Mouse (Mus musculus): ENCODE measurements at regions not wholly inside any gene's neighbourhood (a gene's known extent, or its start where the extent isn't known, plus 50 kb on each side); places are given as distances from the start of the nearest gene placed in this dataset.
A peak's percentile ranks its signal among the peaks of the same experiment; 100 is the strongest.

- DNase-seq (ENCODE audit: low read depth, low spot score) = no peak
These were observed 498.1 kb downstream of the Slc22a22 start for GRCm38 (mm10) chr15:56979353-56979752.

- DNase-seq (ENCODE audit: low read depth, low spot score) = no peak
These were observed 501.7 kb downstream of the Slc22a22 start for GRCm38 (mm10) chr15:56975446-56976433.

- DNase-seq (ENCODE audit: low read depth, low spot score) = no peak
These were observed 507.3 kb downstream of the Slc22a22 start for GRCm38 (mm10) chr15:56970140-56970539.

DNA sequence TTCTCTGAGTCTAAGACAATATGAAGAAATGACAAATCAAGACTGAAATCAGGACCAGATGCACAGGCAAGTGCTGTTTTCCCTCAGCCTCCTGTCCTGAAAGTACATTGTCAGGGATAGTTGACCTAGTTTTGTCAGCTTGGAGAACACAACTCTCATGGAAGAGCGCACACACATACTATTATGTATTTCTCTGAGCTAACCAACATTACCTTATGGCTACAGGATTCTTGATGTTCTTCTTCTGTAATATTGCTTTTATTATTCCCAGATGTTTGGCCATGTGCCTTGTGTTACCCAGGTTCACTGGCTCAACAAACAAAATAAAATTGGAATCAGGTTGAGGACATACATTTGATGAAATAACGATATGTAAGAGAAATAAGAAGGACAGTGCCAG lies 521.1 kb downstream of the Slc22a22 start:
- no peak for DNase-seq (ENCODE audit: low read depth, low spot score)

DNA sequence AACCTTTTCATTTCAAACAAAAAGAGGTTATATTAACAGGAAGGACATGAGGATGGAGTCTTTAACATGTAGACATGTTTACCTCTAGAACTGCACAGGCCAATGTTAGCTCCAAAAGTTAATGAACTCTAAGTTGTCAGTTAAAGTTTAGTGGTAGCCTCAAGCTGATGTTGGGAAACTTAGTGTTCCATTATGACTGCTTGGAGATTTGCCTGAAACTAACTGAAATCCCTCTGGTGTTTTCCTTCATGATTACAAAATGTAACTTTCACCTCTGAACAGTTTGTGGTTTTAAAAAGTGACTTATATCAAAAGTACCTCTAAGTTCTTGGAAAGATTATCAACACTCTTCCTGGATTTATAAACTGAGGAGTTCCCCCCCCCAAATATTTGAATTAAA lies 525.2 kb downstream of the Slc22a22 start:
- no peak for DNase-seq (ENCODE audit: low read depth, low spot score)

- DNase-seq (ENCODE audit: low read depth, low spot score) = no peak
These were observed 526.6 kb downstream of the Slc22a22 start for GRCm38 (mm10) chr15:56950824-56951223.

- peak; percentile 10 for DNase-seq (ENCODE audit: low read depth, low spot score)
These were observed 536.5 kb downstream of the Slc22a22 start for GRCm38 (mm10) chr15:56940891-56941290.

- DNase-seq (ENCODE audit: low read depth, low spot score) = no peak
These were observed 580.9 kb downstream of the Slc22a22 start for GRCm38 (mm10) chr15:56896553-56896952.

- DNase-seq (ENCODE audit: low read depth, low spot score) = no peak
These were observed 595.9 kb downstream of the Slc22a22 start for GRCm38 (mm10) chr15:56881501-56881900.

DNA sequence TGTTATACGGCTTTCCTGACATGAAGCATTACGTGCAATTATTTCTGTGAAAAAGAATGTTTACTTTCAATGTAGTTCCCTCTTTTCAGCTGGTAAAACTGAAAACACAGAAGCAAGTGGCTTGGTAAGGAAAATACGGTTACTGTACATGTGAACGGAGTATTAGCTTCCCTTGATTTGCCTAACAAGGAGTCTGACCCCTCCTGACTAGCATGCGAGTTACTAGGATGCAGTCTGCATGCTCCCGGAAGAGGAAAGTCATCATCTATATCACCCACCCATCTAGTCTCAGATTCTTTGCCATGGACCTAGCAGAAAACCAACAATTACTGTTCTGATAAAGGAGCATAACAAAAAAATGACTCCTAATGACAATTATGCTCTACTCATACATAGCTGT lies 611.5 kb downstream of the Slc22a22 start:
- DNase-seq (ENCODE audit: low read depth, low spot score) = no peak

DNA sequence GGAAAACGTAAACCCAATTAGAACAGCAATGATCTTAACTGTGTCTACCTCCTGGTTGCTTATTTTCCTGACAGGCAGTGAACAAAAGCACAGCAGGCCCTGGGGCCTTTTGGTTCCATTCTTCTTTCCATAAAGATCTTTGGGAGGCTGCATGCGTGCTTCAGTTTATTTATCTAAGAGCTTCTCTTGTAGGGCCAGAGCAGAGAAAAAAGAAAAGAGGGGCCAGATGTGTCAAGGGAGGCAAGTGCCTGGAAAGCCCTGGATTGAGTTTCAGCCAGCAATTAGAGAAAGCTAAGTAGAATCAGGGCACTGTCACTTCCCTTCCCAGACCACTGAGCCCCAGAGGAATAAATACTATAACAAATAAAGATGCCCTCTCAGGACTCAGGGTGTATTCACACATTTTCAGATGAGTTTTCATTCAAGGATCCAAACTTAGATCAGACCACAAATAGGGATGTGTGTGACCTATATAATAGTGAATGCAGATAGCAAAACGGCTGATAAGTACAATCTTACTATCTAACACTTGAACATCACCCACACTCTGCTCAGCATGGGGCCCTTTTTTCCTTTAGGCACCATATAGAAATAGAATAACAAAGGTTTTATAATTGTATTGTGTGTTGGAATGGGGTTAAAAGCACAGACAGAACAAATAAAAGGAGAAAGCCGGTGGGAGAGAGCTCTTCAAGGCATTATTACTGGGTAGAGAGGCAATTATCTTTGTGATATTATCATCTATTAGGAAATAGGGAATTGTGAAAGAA lies 612.2 kb downstream of the Slc22a22 start:
- DNase-seq (ENCODE audit: low read depth, low spot score) = no peak

GRCm38 (mm10) chr15:56858627-56859334 lies 618.6 kb downstream of the Slc22a22 start:
- no peak for DNase-seq (ENCODE audit: low read depth, low spot score)

DNA sequence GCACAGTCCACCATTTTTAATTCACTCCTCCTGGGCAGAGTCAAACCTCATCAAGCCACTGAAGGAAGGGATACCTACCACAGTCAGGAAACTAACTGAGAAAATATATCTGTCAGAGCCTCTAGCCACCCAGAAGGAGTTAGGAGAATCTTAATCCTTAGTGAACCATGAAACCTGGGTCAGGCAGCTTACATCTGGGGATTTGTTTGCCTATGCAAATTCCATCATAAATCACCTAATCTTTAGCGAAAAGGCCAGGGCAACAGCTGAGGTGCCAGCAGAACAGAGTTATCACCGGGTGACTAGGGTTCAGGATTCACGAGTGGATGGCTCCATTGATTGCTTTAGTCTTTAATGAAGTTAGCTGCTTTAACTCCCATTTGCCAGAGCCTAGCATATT lies 619.3 kb downstream of the Slc22a22 start:
- no peak for DNase-seq (ENCODE audit: low read depth, low spot score)

DNA sequence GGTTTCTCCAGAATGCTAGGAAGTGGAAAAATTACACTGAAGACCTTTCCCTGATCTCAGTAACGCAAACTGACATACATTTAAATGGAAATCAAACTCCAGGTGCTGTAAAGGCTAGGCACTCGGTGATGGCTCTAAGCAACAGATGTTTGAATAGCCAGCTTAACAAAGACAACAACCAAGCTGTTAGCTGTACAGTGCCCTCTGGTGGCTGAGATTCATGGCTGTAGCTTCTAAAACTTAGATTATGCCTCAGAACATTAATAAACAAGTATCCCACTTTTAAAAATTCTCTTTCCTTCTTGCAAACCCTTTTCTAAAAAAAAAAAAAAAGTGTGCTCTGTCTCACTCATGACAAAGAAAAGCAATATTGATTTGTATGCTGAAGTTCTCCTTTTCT lies 621.4 kb downstream of the Slc22a22 start:
- peak; percentile 14 for DNase-seq (ENCODE audit: low read depth, low spot score)

- no peak for DNase-seq (ENCODE audit: low read depth, low spot score)
These were observed 624.3 kb downstream of the Slc22a22 start for GRCm38 (mm10) chr15:56853106-56853505.

- no peak for DNase-seq (ENCODE audit: low read depth, low spot score)
These were observed 629.8 kb downstream of the Slc22a22 start for GRCm38 (mm10) chr15:56847469-56848128.

DNA sequence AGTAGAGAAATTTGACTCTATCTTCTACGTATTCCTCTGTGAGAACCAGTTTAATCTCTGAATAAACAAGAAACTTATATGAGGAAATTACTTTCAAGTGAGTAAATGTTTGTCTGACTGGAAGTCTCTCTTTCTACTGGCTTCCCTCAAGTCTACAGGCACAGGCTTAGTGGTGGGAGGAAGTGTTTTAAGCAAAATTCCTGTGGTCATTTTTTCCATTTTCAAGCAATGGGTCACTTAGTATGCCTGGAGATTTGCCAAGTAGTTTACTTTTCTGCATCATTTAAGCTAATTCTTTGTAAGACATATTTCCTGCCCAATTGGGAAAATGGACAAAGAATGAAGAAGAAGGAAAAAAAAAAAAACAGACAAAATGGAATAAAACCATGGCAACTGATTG lies 632.9 kb downstream of the Slc22a22 start:
- DNase-seq (ENCODE audit: low read depth, low spot score) = no peak

GRCm38 (mm10) chr15:56841516-56841915 lies 635.9 kb downstream of the Slc22a22 start:
- DNase-seq (ENCODE audit: low read depth, low spot score) = no peak

DNA sequence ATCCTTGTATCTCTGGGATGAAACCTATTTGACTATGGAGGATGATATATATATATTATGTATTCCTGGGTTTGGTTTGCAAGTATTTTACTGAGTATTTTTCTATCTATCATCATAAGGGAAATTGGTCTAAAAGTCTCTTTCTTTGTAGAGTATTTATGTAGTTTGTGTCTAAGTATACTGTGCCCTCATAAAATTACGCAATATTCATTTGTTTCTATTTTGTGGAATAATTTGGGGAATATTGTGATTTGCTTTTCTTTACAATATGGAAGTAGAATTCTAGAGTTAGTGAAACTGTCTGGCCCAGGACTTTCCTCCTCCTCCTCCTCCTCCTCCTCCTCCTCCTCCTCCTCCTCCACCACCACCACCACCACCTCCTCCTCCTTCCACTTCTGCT lies 640.1 kb downstream of the Slc22a22 start:
- no peak for DNase-seq (ENCODE audit: low read depth, low spot score)

DNA sequence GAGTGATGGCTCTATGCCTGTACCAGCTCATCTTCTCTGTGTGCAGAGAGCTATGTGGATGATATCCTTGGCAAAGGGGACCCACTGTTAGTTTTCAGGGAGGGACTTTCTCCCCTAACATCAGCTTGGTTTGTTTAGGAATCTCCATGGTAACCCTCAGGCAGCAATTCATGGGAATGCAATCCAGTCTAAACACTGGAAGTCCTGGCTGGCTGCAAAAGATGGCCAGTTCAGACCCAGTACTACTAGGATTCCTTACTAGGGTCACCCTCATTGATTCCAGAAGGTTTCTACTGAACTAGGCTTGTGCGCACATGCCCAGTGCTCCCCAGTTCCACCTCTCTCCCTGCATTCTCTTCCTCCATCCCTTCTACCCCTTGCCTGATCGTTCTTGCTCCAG lies 642.8 kb downstream of the Slc22a22 start:
- DNase-seq (ENCODE audit: low read depth, low spot score) = no peak

- DNase-seq (ENCODE audit: low read depth, low spot score) = no peak
These were observed 644.8 kb downstream of the Slc22a22 start for GRCm38 (mm10) chr15:56832666-56833065.
